Mouse (Mus musculus): ENCODE measurements around the gene Gjd3. TPM values are rescaled to one million over a fixed set of nuclear protein-coding genes. Genes with fewer than 3 reads are reported as not detected.
"Not testable (repeated sequence)": the region's sequence is repeated elsewhere in the genome, so short reads cannot be mapped to it uniquely, and the experiment has no call there.

Gene Gjd3
- polyA plus RNA-seq, 1 experiment, result 0.34 TPM

DNA sequence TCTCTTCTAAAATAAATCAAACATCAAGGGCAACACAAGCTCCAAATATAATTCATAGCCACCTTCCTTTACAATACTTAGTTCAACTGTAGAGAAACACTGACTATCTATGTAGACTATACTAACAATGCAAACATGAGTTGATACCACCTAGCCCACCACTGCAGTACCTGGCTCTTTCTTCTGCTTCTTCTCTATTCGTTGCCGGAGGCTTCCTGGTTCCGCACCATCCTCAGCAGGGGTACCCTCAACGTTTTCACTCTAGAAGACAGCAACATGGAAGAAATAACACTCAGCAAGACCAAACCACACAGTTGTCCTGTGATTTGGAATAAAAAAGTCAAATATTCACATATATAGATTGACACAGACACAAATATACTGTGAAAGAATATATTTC lies 14.8 kb upstream of the Gjd3 start:
- H3K27ac ChIP-seq (ENCODE audit: insufficient read depth, low read depth, low read length), result no peak overlapping the region
- no peaks in the 10 kb centered on the region for H3K27me3 ChIP-seq (replicated peaks; ENCODE audit: control insufficient read depth, insufficient read depth, low read length)
- H3K4me1 ChIP-seq (ENCODE audit: control insufficient read depth, insufficient read depth, low read length), result no peaks in the 10 kb centered on the region
- no peaks in the 10 kb centered on the region for H3K36me3 ChIP-seq (ENCODE audit: control insufficient read depth, insufficient read depth, low read length)
- WGBS, result 88% methylated on average over 4 of the region's 4 CpGs
- no peak for DNase-seq
- H3K4me3 ChIP-seq (ENCODE audit: insufficient read depth, low read depth, low read length), result no peak overlapping the region
- TF ChIP-seq CTCF (conservative IDR thresholded peaks at IDR 0.05; ENCODE audit: insufficient read depth, insufficient read length, low read depth, low read length), result no peak

DNA sequence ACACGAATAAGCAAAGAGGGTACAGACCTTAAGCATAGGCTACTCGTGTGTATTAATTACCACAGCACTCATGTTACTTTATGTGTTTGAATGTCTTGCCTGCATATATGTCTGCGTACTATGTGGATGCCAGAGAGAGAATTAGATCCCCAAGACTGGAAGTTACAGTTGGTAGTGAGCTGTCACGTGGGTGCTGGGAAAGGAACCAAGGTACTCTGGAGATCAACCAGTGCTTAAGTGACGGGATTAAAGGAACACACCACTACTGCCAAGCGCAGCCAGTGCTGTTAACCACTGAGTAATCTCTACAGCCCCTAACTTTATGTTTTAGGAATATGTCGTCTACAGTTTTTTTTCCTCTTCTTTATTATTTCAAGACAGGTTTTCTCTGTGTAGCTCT lies 13.2 kb upstream of the Gjd3 start:
- Histone ChIP-seq H3K27me3 (replicated peaks; ENCODE audit: control insufficient read depth, insufficient read depth, low read length) (no peaks in the 10 kb centered on the region), H3K36me3 (ENCODE audit: control insufficient read depth, insufficient read depth, low read length) (no peaks in the 10 kb centered on the region), H3K27ac (ENCODE audit: insufficient read depth, low read depth, low read length) (no peak overlapping the region), H3K4me3 (ENCODE audit: insufficient read depth, low read depth, low read length) (no peak overlapping the region), H3K4me1 (ENCODE audit: control insufficient read depth, insufficient read depth, low read length) (no peaks in the 10 kb centered on the region)
- WGBS, result 94% methylated on average over 7 of the region's 7 CpGs
- TF ChIP-seq POLR2A (IDR thresholded peaks at IDR 0.05; ENCODE audit: low read depth, low read length) (no peak), CTCF (conservative IDR thresholded peaks at IDR 0.05; ENCODE audit: insufficient read depth, insufficient read length, low read depth, low read length) (no peak)
- DNase-seq, result no peak

- H3K27me3 ChIP-seq (replicated peaks; ENCODE audit: control insufficient read depth, insufficient read depth, low read length), result no peaks in the 10 kb centered on the region
- TF ChIP-seq POLR2A (IDR thresholded peaks at IDR 0.05; ENCODE audit: low read depth, low read length) (no peak), CTCF (conservative IDR thresholded peaks at IDR 0.05; ENCODE audit: insufficient read depth, insufficient read length, low read depth, low read length) (no peak)
- no peak for DNase-seq
- no peak overlapping the region for H3K4me3 ChIP-seq (ENCODE audit: insufficient read depth, low read depth, low read length)
- H3K4me1 ChIP-seq (ENCODE audit: control insufficient read depth, insufficient read depth, low read length), result no peaks in the 10 kb centered on the region
- no peak overlapping the region for H3K27ac ChIP-seq (ENCODE audit: insufficient read depth, low read depth, low read length)
- 87% methylated on average over 6 of the region's 6 CpGs for WGBS
- H3K36me3 ChIP-seq (ENCODE audit: control insufficient read depth, insufficient read depth, low read length), result no peaks in the 10 kb centered on the region
These were observed 8.1 kb upstream of the Gjd3 start for GRCm38 (mm10) chr11:98990866-98991265.

- not testable (repeated sequence) for H3K27me3 ChIP-seq (replicated peaks; ENCODE audit: control insufficient read depth, insufficient read depth, low read length); DNase-seq; H3K4me3 ChIP-seq (ENCODE audit: insufficient read depth, low read depth, low read length); H3K36me3 ChIP-seq (ENCODE audit: control insufficient read depth, insufficient read depth, low read length); H3K4me1 ChIP-seq (ENCODE audit: control insufficient read depth, insufficient read depth, low read length); H3K27ac ChIP-seq (ENCODE audit: insufficient read depth, low read depth, low read length)
- 96% methylated on average over 6 of the region's 6 CpGs for WGBS
These were observed 5.4 kb upstream of the Gjd3 start for GRCm38 (mm10) chr11:98988260-98988659.

DNA sequence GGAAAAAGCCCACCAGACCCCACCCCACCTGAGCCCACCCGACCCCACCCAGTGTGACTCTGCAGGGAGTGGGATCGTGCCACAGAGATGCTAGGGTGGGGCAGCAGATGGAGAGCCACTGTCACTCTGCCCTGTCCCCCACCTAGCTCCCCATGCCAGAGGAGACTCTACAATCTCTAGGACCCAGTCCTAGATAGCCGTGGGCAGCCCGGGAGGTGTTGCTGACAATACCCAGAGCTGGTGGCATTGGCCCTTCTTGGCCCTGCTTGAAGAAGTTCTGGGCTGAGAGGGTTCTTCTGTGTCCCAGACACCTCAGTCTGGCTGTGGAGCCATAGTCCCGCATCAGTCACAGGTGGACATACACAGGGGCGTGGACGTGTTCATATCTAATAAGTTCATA lies 2.7 kb upstream of the Gjd3 start:
- no peak for DNase-seq
- Histone ChIP-seq H3K36me3 (ENCODE audit: control insufficient read depth, insufficient read depth, low read length) (no peaks in the 10 kb centered on the region), H3K27me3 (replicated peaks; ENCODE audit: control insufficient read depth, insufficient read depth, low read length) (no peaks in the 10 kb centered on the region), H3K4me3 (ENCODE audit: insufficient read depth, low read depth, low read length) (no peak overlapping the region), H3K27ac (ENCODE audit: insufficient read depth, low read depth, low read length) (no peak overlapping the region), H3K4me1 (ENCODE audit: control insufficient read depth, insufficient read depth, low read length) (no peaks in the 10 kb centered on the region)
- WGBS, result 91% methylated on average over 7 of the region's 7 CpGs
- TF ChIP-seq CTCF (conservative IDR thresholded peaks at IDR 0.05; ENCODE audit: insufficient read depth, insufficient read length, low read depth, low read length), result no peak
- no peak for TF ChIP-seq POLR2A (IDR thresholded peaks at IDR 0.05; ENCODE audit: low read depth, low read length)

DNA sequence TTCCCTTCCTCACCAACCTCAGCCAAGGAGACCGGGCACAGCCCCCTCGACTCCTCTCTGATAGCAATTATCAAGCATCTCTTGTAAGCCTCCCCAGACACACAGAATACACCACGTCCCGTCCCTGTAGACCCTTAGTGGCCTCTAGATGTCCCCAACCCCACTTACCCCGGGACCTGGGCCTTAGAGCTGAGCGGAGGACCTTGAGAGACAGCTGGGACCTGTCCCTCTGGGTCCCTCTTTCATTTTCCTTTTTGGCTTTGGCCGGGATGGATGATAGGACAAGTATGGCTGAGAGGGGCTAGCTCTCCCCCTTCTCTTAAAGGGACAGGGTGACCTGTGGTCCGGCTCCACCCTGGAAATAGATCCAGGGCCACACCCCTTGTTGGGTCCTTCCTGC lies 735 bp upstream of the Gjd3 start:
- WGBS, result 59% methylated on average over 8 of the region's 8 CpGs

GRCm38 (mm10) chr11:98981997-98982772 lies 631 bp downstream of the Gjd3 start:
- Histone ChIP-seq H3K4me3 (ENCODE audit: insufficient read depth, low read depth, low read length) (peak overlapping the region; percentile 55), H3K27ac (ENCODE audit: insufficient read depth, low read depth, low read length) (no peak overlapping the region), H3K4me1 (ENCODE audit: control insufficient read depth, insufficient read depth, low read length) (no peaks in the 10 kb centered on the region), H3K27me3 (replicated peaks; ENCODE audit: control insufficient read depth, insufficient read depth, low read length) (no peaks in the 10 kb centered on the region), H3K36me3 (ENCODE audit: control insufficient read depth, insufficient read depth, low read length) (no peaks in the 10 kb centered on the region)
- TF ChIP-seq POLR2A (IDR thresholded peaks at IDR 0.05; ENCODE audit: low read depth, low read length), result no peak
- TF ChIP-seq CTCF (conservative IDR thresholded peaks at IDR 0.05; ENCODE audit: insufficient read depth, insufficient read length, low read depth, low read length), result peak; percentile 70
- WGBS, result under 1% methylated on average over 94 of the region's 94 CpGs
- peak; percentile 71 for DNase-seq

More for the DNA sequence above, 735 bp upstream of the Gjd3 start:
- Histone ChIP-seq H3K36me3 (ENCODE audit: control insufficient read depth, insufficient read depth, low read length) (no peaks in the 10 kb centered on the region), H3K27me3 (replicated peaks; ENCODE audit: control insufficient read depth, insufficient read depth, low read length) (no peaks in the 10 kb centered on the region), H3K4me3 (ENCODE audit: insufficient read depth, low read depth, low read length) (no peak overlapping the region), H3K27ac (ENCODE audit: insufficient read depth, low read depth, low read length) (no peak overlapping the region), H3K4me1 (ENCODE audit: control insufficient read depth, insufficient read depth, low read length) (no peaks in the 10 kb centered on the region)
- no peak for TF ChIP-seq CTCF (conservative IDR thresholded peaks at IDR 0.05; ENCODE audit: insufficient read depth, insufficient read length, low read depth, low read length)
- DNase-seq, result no peak
